Mouse (Mus musculus) MEL (cell line): ENCODE data around the gene Dusp16. TPM values are rescaled to one million over a fixed set of nuclear protein-coding genes. Genes with fewer than 3 reads are reported as not detected.

ENCODE experiments used
- DNase-seq: peaks from one replicate; pipeline ENCODE4 v3.0.0; 2011; ENCODE audit warnings: low read depth, low spot score
- H3K27ac ChIP-seq: 2 replicates; pipeline ENCODE4 v1.5.1; 2012; ENCODE audit warnings: low read depth, mild to moderate bottlenecking, control low read depth, low read length, moderate library complexity; ENCODE audit not compliant: control insufficient read depth
- H3K27me3 ChIP-seq, 2 experiments: fragments of 150-350 bp in 1 of 2; sonication (generic) in 1 of 2; 2 replicates each; pipeline ENCODE4 v1.6.1; 2012; ENCODE audit warnings: low read length in 2 of 2, mild to moderate bottlenecking in 2 of 2, improper control_type of control experiment in 1 of 2, moderate library complexity in 1 of 2; ENCODE audit not compliant: insufficient read depth in 2 of 2, control insufficient read depth in 1 of 2
- H3K36me3 ChIP-seq, 2 experiments: 2 replicates each; pipeline ENCODE4 v1.6.1; 2012 to 2014; ENCODE audit warnings: low read length in 2 of 2, improper control_type of control experiment in 1 of 2, inconsistent platforms in 1 of 2, mild to moderate bottlenecking in 1 of 2; ENCODE audit not compliant: insufficient read depth in 2 of 2, control insufficient read depth in 1 of 2
- H3K4me1 ChIP-seq, 2 experiments: fragments of 150-350 bp in 1 of 2; sonication (generic) in 1 of 2; 2 replicates each; pipeline ENCODE4 v1.6.1; 2012; ENCODE audit warnings: low read length in 2 of 2, improper control_type of control experiment in 1 of 2, mild to moderate bottlenecking in 1 of 2; ENCODE audit not compliant: insufficient read depth in 2 of 2, control insufficient read depth in 1 of 2
- H3K4me3 ChIP-seq, 2 experiments: fragments of 150-350 bp in 1 of 2; sonication (generic) in 1 of 2; 2 replicates each; pipeline ENCODE4 v1.5.1; 2012; ENCODE audit warnings: low read depth in 2 of 2, low read length in 2 of 2, mild to moderate bottlenecking in 2 of 2, moderate library complexity in 2 of 2, control low read depth in 1 of 2, improper control_type of control experiment in 1 of 2; ENCODE audit not compliant: control insufficient read depth in 1 of 2, insufficient read depth in 1 of 2
- H3K79me2 ChIP-seq: 2 replicates; pipeline ENCODE4 v1.6.1; 2012; ENCODE audit warnings: mild to moderate bottlenecking, low read length, moderate library complexity; ENCODE audit not compliant: control insufficient read depth, poor library complexity, insufficient read depth
- H3K9ac ChIP-seq: 2 replicates; pipeline ENCODE4 v1.6.1; 2012; ENCODE audit warnings: low read depth, mild to moderate bottlenecking, control low read depth, low read length, moderate library complexity; ENCODE audit not compliant: control insufficient read depth, poor library complexity, severe bottlenecking
- H3K9me3 ChIP-seq: fragments of 150-350 bp; sonication (generic); replicated peaks from 2 replicates; pipeline ENCODE4 v1.6.1; 2012; ENCODE audit warnings: mild to moderate bottlenecking, low read length, improper control_type of control experiment, moderate library complexity; ENCODE audit not compliant: insufficient read depth
- CHD1 ChIP-seq: IDR thresholded peaks from 2 replicates; pipeline ENCODE4 v1.6.1; 2012; ENCODE audit warnings: low read depth, mild to moderate bottlenecking, inconsistent platforms, low read length, improper control_type of control experiment
- E2F4 ChIP-seq: IDR thresholded peaks from 2 replicates; pipeline ENCODE4 v1.6.1; 2011; ENCODE audit warnings: low read depth, low read length, improper control_type of control experiment, borderline replicate concordance
- ELF1 ChIP-seq: IDR thresholded peaks from 2 replicates; pipeline ENCODE4 v1.6.1; 2014; ENCODE audit warnings: low read depth, mild to moderate bottlenecking, inconsistent platforms, low read length, improper control_type of control experiment, moderate library complexity
- ETS1 ChIP-seq: IDR thresholded peaks from 2 replicates; pipeline ENCODE4 v1.6.1; 2012; ENCODE audit warnings: low read depth, mild to moderate bottlenecking, inconsistent platforms, low read length, improper control_type of control experiment, moderate library complexity
- JUND ChIP-seq: IDR thresholded peaks from 2 replicates; pipeline ENCODE4 v1.6.1; 2011; ENCODE audit warnings: low read depth, mild to moderate bottlenecking, improper control_type of control experiment, low read length
- KAT2A ChIP-seq: conservative IDR thresholded peaks from 2 replicates; pipeline ENCODE4 v1.6.1; 2012; ENCODE audit warnings: low read depth, low read length, improper control_type of control experiment, inconsistent platforms
- MAFK ChIP-seq: IDR thresholded peaks from 2 replicates; pipeline ENCODE4 v1.6.1; 2011; ENCODE audit warnings: low read depth, mild to moderate bottlenecking, low read length, improper control_type of control experiment, borderline replicate concordance
- MAZ ChIP-seq: IDR thresholded peaks from 2 replicates; pipeline ENCODE4 v1.6.1; 2012; ENCODE audit warnings: low read depth, mild to moderate bottlenecking, inconsistent platforms, low read length, improper control_type of control experiment
- MXI1 ChIP-seq: IDR thresholded peaks from 2 replicates; pipeline ENCODE4 v1.6.1; 2011; ENCODE audit warnings: mild to moderate bottlenecking, low read depth, low read length, improper control_type of control experiment
- MYB ChIP-seq: IDR thresholded peaks from 2 replicates; pipeline ENCODE4 v1.6.1; 2011; ENCODE audit warnings: mild to moderate bottlenecking, low read depth, low read length, improper control_type of control experiment
- NRF1 ChIP-seq: IDR thresholded peaks from 2 replicates; pipeline ENCODE4 v1.6.1; 2014; ENCODE audit warnings: low read depth, mild to moderate bottlenecking, inconsistent platforms, low read length, improper control_type of control experiment, moderate library complexity; ENCODE audit not compliant: poor library complexity, insufficient read depth, severe bottlenecking
- TAL1 ChIP-seq: IDR thresholded peaks from 2 replicates; pipeline ENCODE4 v1.6.1; 2012; ENCODE audit warnings: mild to moderate bottlenecking, inconsistent platforms, low read length, moderate library complexity, mixed read lengths
- TBP ChIP-seq: IDR thresholded peaks from 2 replicates; pipeline ENCODE4 v1.8.0; 2011; ENCODE audit warnings: low read depth, low read length, improper control_type of control experiment
- USF2 ChIP-seq, 2 experiments: IDR thresholded peaks; 2 replicates each; pipeline ENCODE4 v1.6.1; 2011 to 2012; ENCODE audit warnings: improper control_type of control experiment in 2 of 2, low read length in 2 of 2, borderline replicate concordance in 1 of 2, inconsistent platforms in 1 of 2, low read depth in 1 of 2, mild to moderate bottlenecking in 1 of 2; ENCODE audit not compliant: insufficient read depth in 1 of 2
- ZC3H11A ChIP-seq: IDR thresholded peaks from 2 replicates; pipeline ENCODE4 v1.6.1; 2012; ENCODE audit warnings: low read depth, mild to moderate bottlenecking, inconsistent platforms, low read length, improper control_type of control experiment
- ZKSCAN1 ChIP-seq: IDR thresholded peaks from 2 replicates; pipeline ENCODE4 v1.6.1; 2012; ENCODE audit warnings: low read depth, mild to moderate bottlenecking, inconsistent platforms, low read length, improper control_type of control experiment, moderate library complexity
- ZMIZ1 ChIP-seq: IDR thresholded peaks from 2 replicates; pipeline ENCODE4 v1.6.1; 2012; ENCODE audit warnings: low read depth, mild to moderate bottlenecking, inconsistent platforms, low read length, improper control_type of control experiment, moderate library complexity
- polyA plus RNA-seq, 2 experiments: library from polyadenylated mRNA; stranded (reverse) in 1 of 2; unstranded in 1 of 2; fragments of >175 nt in 1 of 2; fragments of >200 nt in 1 of 2; gene quantifications; 2 replicates each; pipeline versions ENCODE4 v1.2.1 to v1.2.4; 2012; ENCODE audit warnings: low replicate concordance in 2 of 2, low read depth in 1 of 2; ENCODE audit not compliant: insufficient read length in 2 of 2, insufficient read depth in 1 of 2, missing spikeins in 1 of 2
- total RNA-seq: library from RNA; depleted of rRNA; stranded (reverse); fragments of 300-350 nt; gene quantifications from 2 replicates; pipeline ENCODE4 v1.2.3, GENCODE M21; 2012

The Dusp16 gene
- total and polyA plus RNA-seq, 3 experiments: 1.9 to 6.9 TPM; not detected in 1

DNA sequence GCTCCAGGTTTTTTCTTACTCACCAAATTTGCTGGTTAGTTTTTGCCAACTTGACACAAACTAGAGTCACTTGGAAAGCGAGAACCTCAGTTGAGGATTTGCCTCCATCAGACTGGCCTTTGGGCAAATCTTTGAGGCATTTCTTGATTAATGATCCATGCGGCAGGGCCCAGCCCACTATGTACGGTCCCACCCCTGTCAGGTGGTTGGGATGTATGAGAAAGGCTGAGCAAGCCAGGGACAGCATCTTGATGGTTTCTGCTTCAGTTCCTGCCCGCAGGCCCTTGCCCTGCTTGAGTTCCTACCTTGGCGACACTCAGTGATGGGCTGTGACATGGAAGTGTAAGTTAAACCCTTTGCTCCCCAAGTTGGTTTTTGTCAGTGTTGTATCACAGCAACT lies 94.2 kb downstream of the Dusp16 start:
- peaks cover 0 to 4% of the 10 kb centered on the region in 2 experiments; a peak in 2 of 4 replicates for H3K36me3 ChIP-seq
- H3K27me3 ChIP-seq: no peaks in the 10 kb centered on the region
- no peak overlapping the region for H3K4me3 ChIP-seq
- DNase-seq: no peak
- H3K9ac ChIP-seq: no peak overlapping the region
- no peaks in the 10 kb centered on the region for H3K79me2 ChIP-seq
- H3K27ac ChIP-seq: no peak overlapping the region
- H3K4me1 ChIP-seq: peaks cover 0 to 13% of the 10 kb centered on the region in 2 experiments; a peak in 2 of 4 replicates
- TF ChIP-seq CHD1: no peak
- no peak for TF ChIP-seq ZKSCAN1
- no peak for TF ChIP-seq MYB
- H3K9me3 ChIP-seq: no peaks in the 10 kb centered on the region

- TF ChIP-seq KAT2A (no peak), MAZ (no peak), MYB (no peak), TAL1 (no peak), USF2 (IDR thresholded peaks at IDR 0.05; ENCODE audit: borderline replicate concordance in 1 of 2, insufficient read depth in 1 of 2, low read depth in 1 of 2, low read length in 2 of 2) (no peak), NRF1 (no peak), ZC3H11A (no peak), JUND (no peak), MXI1 (no peak), ZKSCAN1 (no peak), MAFK (no peak), TBP (no peak), ELF1 (no peak)
- Histone ChIP-seq H3K4me1 (peaks cover 0 to 13% of the 10 kb centered on the region in 2 experiments; a peak in 2 of 4 replicates), H3K4me3 (no peak overlapping the region), H3K79me2 (no peaks in the 10 kb centered on the region), H3K27me3 (no peaks in the 10 kb centered on the region), H3K27ac (no peak overlapping the region), H3K9me3 (no peaks in the 10 kb centered on the region), H3K36me3 (peaks cover 0 to 4% of the 10 kb centered on the region in 2 experiments; a peak in 2 of 4 replicates), H3K9ac (no peak overlapping the region)
- no peak for DNase-seq
Measured at GRCm38 (mm10) chr6:134696554-134696953, 95.9 kb downstream of the Dusp16 start.

DNA sequence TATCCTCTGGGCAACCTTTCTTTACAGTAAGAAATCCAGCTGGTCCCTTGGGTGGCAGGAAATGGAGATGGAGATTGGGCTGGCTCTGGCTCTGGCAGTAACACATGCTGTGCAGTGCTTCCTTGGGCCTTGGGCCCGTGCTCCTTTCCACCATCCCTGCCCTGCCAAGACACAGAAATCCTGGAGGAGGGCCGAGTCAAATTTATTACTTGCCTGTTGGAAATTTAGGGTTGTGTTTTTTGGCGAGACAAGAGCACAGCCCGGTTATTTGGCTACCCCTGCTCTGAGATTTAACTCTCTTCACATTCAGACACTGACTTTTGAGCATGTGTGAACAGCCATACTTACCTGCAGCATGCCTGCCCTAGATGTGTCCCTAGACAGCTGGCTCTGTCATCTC lies 96.3 kb downstream of the Dusp16 start:
- no peak for DNase-seq
- peaks cover 0 to 11% of the 10 kb centered on the region in 2 experiments; a peak in 2 of 4 replicates for H3K4me1 ChIP-seq
- no peaks in the 10 kb centered on the region for H3K79me2 ChIP-seq
- H3K9ac ChIP-seq: no peak overlapping the region
- H3K9me3 ChIP-seq: no peaks in the 10 kb centered on the region
- peaks cover 0 to 4% of the 10 kb centered on the region in 2 experiments; a peak in 2 of 4 replicates for H3K36me3 ChIP-seq
- H3K27me3 ChIP-seq: no peaks in the 10 kb centered on the region
- H3K27ac ChIP-seq: no peak overlapping the region
- H3K4me3 ChIP-seq: no peak overlapping the region
- TF ChIP-seq USF2 (IDR thresholded peaks at IDR 0.05; ENCODE audit: borderline replicate concordance in 1 of 2, insufficient read depth in 1 of 2, low read depth in 1 of 2, low read length in 2 of 2): no peak
- TF ChIP-seq ZMIZ1: no peak
- TF ChIP-seq ETS1: no peak
- TF ChIP-seq E2F4: no peak
